Mouse (Mus musculus) MEL (cell line): ENCODE data around the gene Osmr. TPM values are rescaled to one million over a fixed set of nuclear protein-coding genes. Genes with fewer than 3 reads are reported as not detected.

Experiments
- DNase-seq: peaks from one replicate; pipeline ENCODE4 v3.0.0; 2011; ENCODE audit warnings: low read depth, low spot score
- H3K27ac ChIP-seq: 2 replicates; pipeline ENCODE4 v1.5.1; 2012; ENCODE audit warnings: low read depth, mild to moderate bottlenecking, control low read depth, low read length, moderate library complexity; ENCODE audit not compliant: control insufficient read depth
- H3K27me3 ChIP-seq, 2 experiments: fragments of 150-350 bp in 1 of 2; sonication (generic) in 1 of 2; 2 replicates each; pipeline ENCODE4 v1.6.1; 2012; ENCODE audit warnings: low read length in 2 of 2, mild to moderate bottlenecking in 2 of 2, improper control_type of control experiment in 1 of 2, moderate library complexity in 1 of 2; ENCODE audit not compliant: insufficient read depth in 2 of 2, control insufficient read depth in 1 of 2
- H3K36me3 ChIP-seq, 2 experiments: 2 replicates each; pipeline ENCODE4 v1.6.1; 2012 to 2014; ENCODE audit warnings: low read length in 2 of 2, improper control_type of control experiment in 1 of 2, inconsistent platforms in 1 of 2, mild to moderate bottlenecking in 1 of 2; ENCODE audit not compliant: insufficient read depth in 2 of 2, control insufficient read depth in 1 of 2
- H3K4me1 ChIP-seq, 2 experiments: fragments of 150-350 bp in 1 of 2; sonication (generic) in 1 of 2; 2 replicates each; pipeline ENCODE4 v1.6.1; 2012; ENCODE audit warnings: low read length in 2 of 2, improper control_type of control experiment in 1 of 2, mild to moderate bottlenecking in 1 of 2; ENCODE audit not compliant: insufficient read depth in 2 of 2, control insufficient read depth in 1 of 2
- H3K4me3 ChIP-seq, 2 experiments: fragments of 150-350 bp in 1 of 2; sonication (generic) in 1 of 2; 2 replicates each; pipeline ENCODE4 v1.5.1; 2012; ENCODE audit warnings: low read depth in 2 of 2, low read length in 2 of 2, mild to moderate bottlenecking in 2 of 2, moderate library complexity in 2 of 2, control low read depth in 1 of 2, improper control_type of control experiment in 1 of 2; ENCODE audit not compliant: control insufficient read depth in 1 of 2, insufficient read depth in 1 of 2
- H3K79me2 ChIP-seq: 2 replicates; pipeline ENCODE4 v1.6.1; 2012; ENCODE audit warnings: mild to moderate bottlenecking, low read length, moderate library complexity; ENCODE audit not compliant: control insufficient read depth, poor library complexity, insufficient read depth
- H3K9ac ChIP-seq: 2 replicates; pipeline ENCODE4 v1.6.1; 2012; ENCODE audit warnings: low read depth, mild to moderate bottlenecking, control low read depth, low read length, moderate library complexity; ENCODE audit not compliant: control insufficient read depth, poor library complexity, severe bottlenecking
- H3K9me3 ChIP-seq: fragments of 150-350 bp; sonication (generic); replicated peaks from 2 replicates; pipeline ENCODE4 v1.6.1; 2012; ENCODE audit warnings: mild to moderate bottlenecking, low read length, improper control_type of control experiment, moderate library complexity; ENCODE audit not compliant: insufficient read depth
- BHLHE40 ChIP-seq: IDR thresholded peaks from 2 replicates; pipeline ENCODE4 v1.6.1; 2012; ENCODE audit warnings: low read depth, mild to moderate bottlenecking, inconsistent platforms, low read length, improper control_type of control experiment, borderline replicate concordance
- CHD2 ChIP-seq: IDR thresholded peaks from 2 replicates; pipeline ENCODE4 v1.6.1; 2011; ENCODE audit warnings: low read length, improper control_type of control experiment
- CTCF ChIP-seq, 3 experiments: IDR thresholded peaks in 2 of 3; conservative IDR thresholded peaks in 1 of 3; 2 replicates each; pipeline ENCODE4 v1.5.1; 2011 to 2012; ENCODE audit warnings: low read length in 3 of 3, low read depth in 2 of 3, mild to moderate bottlenecking in 2 of 3, improper control_type of control experiment in 1 of 3, inconsistent platforms in 1 of 3, mixed read lengths in 1 of 3, moderate library complexity in 1 of 3; ENCODE audit not compliant: control insufficient read depth in 1 of 3, insufficient read depth in 1 of 3, poor library complexity in 1 of 3, severe bottlenecking in 1 of 3
- E2F4 ChIP-seq: IDR thresholded peaks from 2 replicates; pipeline ENCODE4 v1.6.1; 2011; ENCODE audit warnings: low read depth, low read length, improper control_type of control experiment, borderline replicate concordance
- ELF1 ChIP-seq: IDR thresholded peaks from 2 replicates; pipeline ENCODE4 v1.6.1; 2014; ENCODE audit warnings: low read depth, mild to moderate bottlenecking, inconsistent platforms, low read length, improper control_type of control experiment, moderate library complexity
- ETS1 ChIP-seq: IDR thresholded peaks from 2 replicates; pipeline ENCODE4 v1.6.1; 2012; ENCODE audit warnings: low read depth, mild to moderate bottlenecking, inconsistent platforms, low read length, improper control_type of control experiment, moderate library complexity
- HCFC1 ChIP-seq: IDR thresholded peaks from 2 replicates; pipeline ENCODE4 v1.6.1; 2012; ENCODE audit warnings: low read depth, mild to moderate bottlenecking, inconsistent platforms, low read length, improper control_type of control experiment, moderate library complexity
- JUND ChIP-seq: IDR thresholded peaks from 2 replicates; pipeline ENCODE4 v1.6.1; 2011; ENCODE audit warnings: low read depth, mild to moderate bottlenecking, improper control_type of control experiment, low read length
- KAT2A ChIP-seq: conservative IDR thresholded peaks from 2 replicates; pipeline ENCODE4 v1.6.1; 2012; ENCODE audit warnings: low read depth, low read length, improper control_type of control experiment, inconsistent platforms
- MAX ChIP-seq: IDR thresholded peaks from 2 replicates; pipeline ENCODE4 v1.6.1; 2011; ENCODE audit warnings: low read length, improper control_type of control experiment
- MAZ ChIP-seq: IDR thresholded peaks from 2 replicates; pipeline ENCODE4 v1.6.1; 2012; ENCODE audit warnings: low read depth, mild to moderate bottlenecking, inconsistent platforms, low read length, improper control_type of control experiment
- MEF2A ChIP-seq: IDR thresholded peaks from 2 replicates; pipeline ENCODE4 v1.6.1; 2014; ENCODE audit warnings: low read depth, mild to moderate bottlenecking, inconsistent platforms, low read length, improper control_type of control experiment; ENCODE audit not compliant: poor library complexity, insufficient replicate concordance, severe bottlenecking; ENCODE audit errors: extremely low read depth
- MXI1 ChIP-seq: IDR thresholded peaks from 2 replicates; pipeline ENCODE4 v1.6.1; 2011; ENCODE audit warnings: mild to moderate bottlenecking, low read depth, low read length, improper control_type of control experiment
- NELFE ChIP-seq: IDR thresholded peaks from 2 replicates; pipeline ENCODE4 v1.6.1; 2011; ENCODE audit warnings: low read depth, low read length, improper control_type of control experiment
- NRF1 ChIP-seq: IDR thresholded peaks from 2 replicates; pipeline ENCODE4 v1.6.1; 2014; ENCODE audit warnings: low read depth, mild to moderate bottlenecking, inconsistent platforms, low read length, improper control_type of control experiment, moderate library complexity; ENCODE audit not compliant: poor library complexity, insufficient read depth, severe bottlenecking
- POLR2A ChIP-seq, 2 experiments: IDR thresholded peaks; 2 replicates each; pipeline ENCODE4 v1.6.1; 2011 to 2012; ENCODE audit warnings: low read length in 2 of 2, mild to moderate bottlenecking in 2 of 2, control low read depth in 1 of 2, improper control_type of control experiment in 1 of 2, low read depth in 1 of 2, moderate library complexity in 1 of 2; ENCODE audit not compliant: control insufficient read depth in 1 of 2, insufficient read depth in 1 of 2, poor library complexity in 1 of 2
- POLR2AphosphoS2 ChIP-seq: IDR thresholded peaks from 2 replicates; pipeline ENCODE4 v1.6.1; 2011; ENCODE audit warnings: low read length, improper control_type of control experiment
- POLR2AphosphoS5 ChIP-seq: IDR thresholded peaks from 2 replicates; pipeline ENCODE4 v1.6.1; 2012; ENCODE audit warnings: low read depth, borderline replicate concordance, mild to moderate bottlenecking, inconsistent platforms, low read length, moderate library complexity, mixed read lengths
- RAD21 ChIP-seq: IDR thresholded peaks from 2 replicates; pipeline ENCODE4 v1.6.1; 2011; ENCODE audit warnings: mild to moderate bottlenecking, low read depth, low read length, improper control_type of control experiment
- SIN3A ChIP-seq: IDR thresholded peaks from 2 replicates; pipeline ENCODE4 v1.6.1; 2012; ENCODE audit warnings: low read length, improper control_type of control experiment, inconsistent platforms
- SMC3 ChIP-seq: IDR thresholded peaks from 2 replicates; pipeline ENCODE4 v1.6.1; 2011; ENCODE audit warnings: low read depth, low read length, improper control_type of control experiment
- TBP ChIP-seq: IDR thresholded peaks from 2 replicates; pipeline ENCODE4 v1.8.0; 2011; ENCODE audit warnings: low read depth, low read length, improper control_type of control experiment
- TCF12 ChIP-seq: IDR thresholded peaks from 2 replicates; pipeline ENCODE4 v1.6.1; 2014; ENCODE audit warnings: low read depth, mild to moderate bottlenecking, inconsistent platforms, low read length, improper control_type of control experiment, moderate library complexity
- UBTF ChIP-seq: IDR thresholded peaks from 2 replicates; pipeline ENCODE4 v1.6.1; 2012; ENCODE audit warnings: low read depth, mild to moderate bottlenecking, inconsistent platforms, low read length, improper control_type of control experiment, moderate library complexity, borderline replicate concordance; ENCODE audit not compliant: insufficient read depth
- ZC3H11A ChIP-seq: IDR thresholded peaks from 2 replicates; pipeline ENCODE4 v1.6.1; 2012; ENCODE audit warnings: low read depth, mild to moderate bottlenecking, inconsistent platforms, low read length, improper control_type of control experiment
- ZKSCAN1 ChIP-seq: IDR thresholded peaks from 2 replicates; pipeline ENCODE4 v1.6.1; 2012; ENCODE audit warnings: low read depth, mild to moderate bottlenecking, inconsistent platforms, low read length, improper control_type of control experiment, moderate library complexity
- ZMIZ1 ChIP-seq: IDR thresholded peaks from 2 replicates; pipeline ENCODE4 v1.6.1; 2012; ENCODE audit warnings: low read depth, mild to moderate bottlenecking, inconsistent platforms, low read length, improper control_type of control experiment, moderate library complexity
- ZNF384 ChIP-seq: IDR thresholded peaks from 2 replicates; pipeline ENCODE4 v1.6.1; 2012; ENCODE audit warnings: low read depth, mild to moderate bottlenecking, inconsistent platforms, low read length, improper control_type of control experiment
- polyA plus RNA-seq, 2 experiments: library from polyadenylated mRNA; stranded (reverse) in 1 of 2; unstranded in 1 of 2; fragments of >175 nt in 1 of 2; fragments of >200 nt in 1 of 2; gene quantifications; 2 replicates each; pipeline versions ENCODE4 v1.2.1 to v1.2.4; 2012; ENCODE audit warnings: low replicate concordance in 2 of 2, low read depth in 1 of 2; ENCODE audit not compliant: insufficient read length in 2 of 2, insufficient read depth in 1 of 2, missing spikeins in 1 of 2
- total RNA-seq: library from RNA; depleted of rRNA; stranded (reverse); fragments of 300-350 nt; gene quantifications from 2 replicates; pipeline ENCODE4 v1.2.3, GENCODE M21; 2012

Gene Osmr
- total and polyA plus RNA-seq, 3 experiments: not detected

GRCm38 (mm10) chr15:6901236-6901635 lies 26.5 kb upstream of the Osmr start:
- no peak for DNase-seq
- H3K27ac ChIP-seq: no peak overlapping the region
- H3K9ac ChIP-seq: no peak overlapping the region
- no peaks in the 10 kb centered on the region for H3K9me3 ChIP-seq
- no peak overlapping the region for H3K4me3 ChIP-seq
- no peaks in the 10 kb centered on the region for H3K4me1 ChIP-seq
- no peaks in the 10 kb centered on the region; a peak in 2 of 4 replicates for H3K27me3 ChIP-seq
- no peak for TF ChIP-seq POLR2AphosphoS5
- no peaks in the 10 kb centered on the region for H3K36me3 ChIP-seq
- no peaks in the 10 kb centered on the region for H3K79me2 ChIP-seq

GRCm38 (mm10) chr15:6884260-6884659 lies 9.5 kb upstream of the Osmr start:
- no peak for TF ChIP-seq SMC3
- no peak for TF ChIP-seq ZMIZ1
- TF ChIP-seq BHLHE40: no peak
- TF ChIP-seq JUND: no peak
- no peak for TF ChIP-seq E2F4
- TF ChIP-seq, all 39 proteins: peak for 0
- Histone ChIP-seq H3K27ac (no peak overlapping the region), H3K79me2 (no peaks in the 10 kb centered on the region), H3K36me3 (no peaks in the 10 kb centered on the region), H3K4me1 (no peaks in the 10 kb centered on the region), H3K27me3 (no peaks in the 10 kb centered on the region), H3K9me3 (no peaks in the 10 kb centered on the region), H3K9ac (no peak overlapping the region), H3K4me3 (no peak overlapping the region)
- DNase-seq: no peak

- Histone ChIP-seq H3K27ac (no peak overlapping the region), H3K79me2 (no peaks in the 10 kb centered on the region), H3K4me1 (no peaks in the 10 kb centered on the region), H3K9ac (no peak overlapping the region), H3K27me3 (no peaks in the 10 kb centered on the region), H3K4me3 (no peak overlapping the region), H3K9me3 (no peaks in the 10 kb centered on the region), H3K36me3 (no peaks in the 10 kb centered on the region)
- DNase-seq: peak; percentile 60
- no peak for TF ChIP-seq MAZ
- no peak for TF ChIP-seq UBTF
- no peak for TF ChIP-seq ZMIZ1
- no peak for TF ChIP-seq HCFC1
- no peak for TF ChIP-seq TBP
- TF ChIP-seq RAD21: peak; percentile 68
- TF ChIP-seq TCF12: no peak
- no peak for TF ChIP-seq MAX
- TF ChIP-seq ZNF384: no peak
- peak; percentile 49; the same call in 1 of the 2 replicates for TF ChIP-seq ZC3H11A
- TF ChIP-seq ETS1: no peak
- no peak for TF ChIP-seq ELF1
- no peak for TF ChIP-seq NELFE
- no peak for TF ChIP-seq ZKSCAN1
- TF ChIP-seq MXI1: no peak
- no peak for TF ChIP-seq NRF1
- TF ChIP-seq POLR2A (IDR thresholded peaks at IDR 0.05; ENCODE audit: control insufficient read depth in 1 of 2, insufficient read depth in 1 of 2, low read depth in 1 of 2, low read length in 2 of 2, poor library complexity in 1 of 2): no peak
- TF ChIP-seq KAT2A: no peak
- no peak for TF ChIP-seq MEF2A
- peak; percentile 51 to 75 (median 63); a peak in 5 of 6 replicates for TF ChIP-seq CTCF (IDR thresholded peaks at IDR 0.05 in 2 of 3, conservative IDR thresholded peaks at IDR 0.05 in 1 of 3; ENCODE audit: control insufficient read depth in 1 of 3, insufficient read depth in 1 of 3, low read depth in 2 of 3, low read length in 3 of 3, poor library complexity in 1 of 3, severe bottlenecking in 1 of 3)
- TF ChIP-seq POLR2AphosphoS2: no peak
- no peak for TF ChIP-seq SIN3A
- peak; percentile 68 for TF ChIP-seq SMC3
- no peak for TF ChIP-seq CHD2
Observed at GRCm38 (mm10) chr15:6883816-6884215, 9.0 kb upstream of the Osmr start.
